Mouse (Mus musculus) neural tube, embryonic 13.5 days (tissue): ENCODE results near the gene Kif7. TPM values are rescaled to one million over a fixed set of nuclear protein-coding genes. Genes with fewer than 3 reads are reported as not detected.
A peak's percentile ranks its signal among the peaks of the same experiment; 100 is the strongest.

Experiments
- ATAC-seq: fragments of 200-750 bp; cut with Nextera tagmentation; 2 replicates; pipeline ENCODE4 v1.8.0; 2017; ENCODE audit warnings: low read depth, mild to moderate bottlenecking, moderate TSS enrichment, moderate library complexity
- H3K27ac ChIP-seq: fragments of 300-500 bp; sonication (generic); replicated peaks from 2 replicates; pipeline ENCODE4 v1.5.1; 2015; ENCODE audit warnings: moderate library complexity, mild to moderate bottlenecking, inconsistent platforms
- H3K27me3 ChIP-seq: fragments of 300-500 bp; sonication (generic); 2 replicates; pipeline ENCODE4 v1.6.1; 2015; ENCODE audit warnings: mild to moderate bottlenecking, inconsistent platforms
- H3K36me3 ChIP-seq: fragments of 300-500 bp; sonication (generic); 2 replicates; pipeline ENCODE4 v1.6.1; 2015; ENCODE audit warnings: mild to moderate bottlenecking, inconsistent platforms
- H3K4me1 ChIP-seq: fragments of 300-500 bp; sonication (generic); replicated peaks from 2 replicates; pipeline ENCODE4 v1.6.1; 2015; ENCODE audit warnings: inconsistent platforms
- H3K4me2 ChIP-seq: fragments of 300-500 bp; sonication (generic); 2 replicates; pipeline ENCODE4 v1.6.1; 2015; ENCODE audit warnings: inconsistent platforms, mild to moderate bottlenecking, moderate library complexity
- H3K4me3 ChIP-seq: fragments of 300-500 bp; sonication (generic); 2 replicates; pipeline ENCODE4 v1.5.1; 2015; ENCODE audit warnings: mild to moderate bottlenecking, inconsistent platforms
- H3K9ac ChIP-seq: fragments of 300-500 bp; sonication (generic); 2 replicates; pipeline ENCODE4 v1.6.1; 2015; ENCODE audit warnings: moderate library complexity, mild to moderate bottlenecking, inconsistent platforms
- H3K9me3 ChIP-seq: fragments of 300-500 bp; sonication (generic); 2 replicates; pipeline ENCODE4 v1.6.1; 2016; ENCODE audit warnings: inconsistent platforms
- WGBS: fragments of 180-500 bp; shearing (Covaris S2); methylation state at CpG from one replicate; pipeline ENCODE4 v1.1.7; 2015; 5-methylcytosine and 5-hydroxymethylcytosine counted together
- polyA plus RNA-seq: library from polyadenylated mRNA; unstranded; fragments of >200 nt; fragmentation: Nextera tagmentation; extraction: Ambion mirVana; gene quantifications from 2 replicates; pipeline ENCODE4 v1.2.1, GENCODE M21; 2015

The Kif7 gene
- 1.7 and 2.1 TPM in 2 replicates for polyA plus RNA-seq

DNA sequence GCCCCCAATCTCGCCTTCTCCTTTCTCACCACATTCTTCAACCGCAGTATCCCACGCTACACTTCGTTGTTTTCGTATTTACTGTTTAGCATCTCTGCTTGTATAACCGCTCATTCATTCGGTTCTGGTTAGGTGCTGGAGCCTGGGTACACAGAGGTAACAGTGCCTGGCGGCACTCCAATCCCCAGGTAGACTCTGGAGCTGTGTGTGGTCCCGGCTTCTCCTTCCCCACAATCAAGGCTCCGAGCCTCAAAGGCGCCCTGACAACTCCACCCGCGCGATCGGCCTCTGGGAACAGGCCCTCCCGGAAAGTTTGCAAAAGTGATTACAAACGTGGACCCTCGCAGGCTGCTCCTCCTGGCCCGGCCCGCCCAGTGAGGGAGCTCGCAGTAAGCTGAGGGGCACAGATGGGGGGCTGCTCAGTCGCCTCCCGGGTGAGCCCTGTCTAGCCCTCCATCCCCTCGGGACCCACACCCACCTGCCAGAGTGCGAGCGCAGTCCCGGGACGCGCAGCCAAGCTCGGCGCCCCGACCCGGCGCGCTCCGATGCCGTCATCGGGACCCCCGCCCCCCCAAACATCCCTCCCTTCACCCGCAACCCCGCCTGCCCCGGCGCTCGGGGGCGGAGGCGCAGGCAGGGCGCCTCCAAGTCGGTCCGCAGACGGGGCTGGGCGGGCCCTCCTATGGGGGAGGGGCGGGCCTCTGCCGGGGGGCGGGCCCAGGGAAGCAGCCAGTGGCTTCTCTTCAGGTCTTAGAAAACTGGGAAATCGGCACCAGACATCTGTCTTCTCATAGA lies at the start of gene Kif7:
TSS of gene Kif7 (minus strand) at position 534 of the 795 bp plus-strand sequence.
- 1% methylated on average over 54 of the region's 55 CpGs for WGBS
- H3K27ac ChIP-seq, result no peak within 1 kb of the TSS
- peak; percentile 80 for ATAC-seq
- no peaks in the 10 kb centered on the region for H3K9me3 ChIP-seq
- 0 out of 2 replicates have a peak, but pooled peaks cover 10% of the 10 kb centered on the region for H3K27me3 ChIP-seq
- H3K9ac ChIP-seq, result peak within 1 kb of the TSS; percentile 70
- H3K36me3 ChIP-seq, result no peaks in the 10 kb centered on the region
- peak within 1 kb of the TSS; percentile 56 for H3K4me3 ChIP-seq
- H3K4me1 ChIP-seq, result peaks cover 27% of the 10 kb centered on the region
- peak within 1 kb of the TSS; percentile 79 for H3K4me2 ChIP-seq

GRCm38 (mm10) chr7:79762106-79762505 lies 46.6 kb upstream of the Kif7 start:
- no peaks in the 10 kb centered on the region for H3K4me1 ChIP-seq
- no peak overlapping the region for H3K4me3 ChIP-seq
- H3K9ac ChIP-seq, result no peak overlapping the region
- no peaks in the 10 kb centered on the region for H3K9me3 ChIP-seq
- WGBS, result 79% methylated on average over 8 of the region's 8 CpGs
- H3K4me2 ChIP-seq, result no peak overlapping the region
- no peak for ATAC-seq
- no peaks in the 10 kb centered on the region for H3K27me3 ChIP-seq
- H3K27ac ChIP-seq, result no peak overlapping the region
- no peaks in the 10 kb centered on the region for H3K36me3 ChIP-seq

- H3K27ac ChIP-seq, result no peak overlapping the region
- H3K4me3 ChIP-seq, result no peak overlapping the region
- no peak overlapping the region for H3K9ac ChIP-seq
- no peaks in the 10 kb centered on the region for H3K4me1 ChIP-seq
- 79% methylated on average over 5 of the region's 5 CpGs for WGBS
- no peak for ATAC-seq
- no peak overlapping the region for H3K4me2 ChIP-seq
- no peaks in the 10 kb centered on the region for H3K36me3 ChIP-seq
- no peaks in the 10 kb centered on the region for H3K27me3 ChIP-seq
- no peaks in the 10 kb centered on the region for H3K9me3 ChIP-seq
These were observed 45.8 kb upstream of the Kif7 start for GRCm38 (mm10) chr7:79761124-79761876.

GRCm38 (mm10) chr7:79759766-79760165 lies 44.2 kb upstream of the Kif7 start:
- no peak overlapping the region for H3K4me2 ChIP-seq
- H3K27me3 ChIP-seq, result no peaks in the 10 kb centered on the region
- no peaks in the 10 kb centered on the region for H3K36me3 ChIP-seq
- no peak overlapping the region for H3K27ac ChIP-seq
- no peak overlapping the region for H3K4me3 ChIP-seq
- ATAC-seq, result no peak
- H3K9ac ChIP-seq, result no peak overlapping the region
- H3K9me3 ChIP-seq, result no peaks in the 10 kb centered on the region
- no peaks in the 10 kb centered on the region for H3K4me1 ChIP-seq

- no peak overlapping the region for H3K4me3 ChIP-seq
- no peak overlapping the region for H3K4me2 ChIP-seq
- H3K4me1 ChIP-seq, result no peaks in the 10 kb centered on the region
- H3K27me3 ChIP-seq, result no peaks in the 10 kb centered on the region
- WGBS, result 79% methylated on average over 6 of the region's 6 CpGs
- no peaks in the 10 kb centered on the region for H3K36me3 ChIP-seq
- H3K9ac ChIP-seq, result no peak overlapping the region
- ATAC-seq, result no peak
- no peaks in the 10 kb centered on the region for H3K9me3 ChIP-seq
- H3K27ac ChIP-seq, result no peak overlapping the region
These were observed 42.7 kb upstream of the Kif7 start for GRCm38 (mm10) chr7:79758176-79758575.

- no peak overlapping the region for H3K4me3 ChIP-seq
- H3K27me3 ChIP-seq, result no peaks in the 10 kb centered on the region
- no peaks in the 10 kb centered on the region for H3K9me3 ChIP-seq
- no peak overlapping the region for H3K27ac ChIP-seq
- ATAC-seq, result no peak
- WGBS, result 55% methylated on average over 2 of the region's 2 CpGs
- no peaks in the 10 kb centered on the region for H3K4me1 ChIP-seq
- no peak overlapping the region for H3K9ac ChIP-seq
- no peak overlapping the region for H3K4me2 ChIP-seq
- H3K36me3 ChIP-seq, result no peaks in the 10 kb centered on the region
These were observed 40.8 kb upstream of the Kif7 start for GRCm38 (mm10) chr7:79756334-79756733.

DNA sequence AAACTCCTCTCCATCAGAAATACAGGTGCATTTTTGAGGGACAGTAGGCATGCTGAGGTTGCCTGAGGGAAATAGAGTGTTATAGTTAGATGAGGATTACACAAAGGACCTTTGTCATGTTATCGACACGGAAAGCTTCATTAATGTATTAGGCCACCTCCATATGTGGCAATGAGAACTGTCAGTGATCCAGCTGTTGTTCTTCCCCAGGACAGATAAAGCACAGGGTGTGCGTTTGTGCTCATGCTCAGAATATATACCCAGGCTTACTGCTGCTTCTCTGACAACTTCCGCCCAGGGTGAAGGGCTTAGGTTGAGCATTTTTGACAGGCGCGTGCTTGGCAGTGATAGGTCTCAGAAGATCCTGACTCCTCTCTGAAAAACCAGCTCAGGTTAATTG lies 34.0 kb upstream of the Kif7 start:
- no peaks in the 10 kb centered on the region for H3K9me3 ChIP-seq
- no peak overlapping the region for H3K27ac ChIP-seq
- no peak for ATAC-seq
- H3K27me3 ChIP-seq, result no peaks in the 10 kb centered on the region; the same call in 1 of the 2 replicates
- H3K4me3 ChIP-seq, result no peak overlapping the region
- H3K36me3 ChIP-seq, result no peaks in the 10 kb centered on the region
- WGBS, result 91% methylated on average over 6 of the region's 6 CpGs
- no peak overlapping the region for H3K9ac ChIP-seq
- H3K4me2 ChIP-seq, result no peak overlapping the region
- no peaks in the 10 kb centered on the region for H3K4me1 ChIP-seq

- Histone ChIP-seq H3K9me3 (no peaks in the 10 kb centered on the region), H3K27me3 (no peaks in the 10 kb centered on the region; the same call in 1 of the 2 replicates), H3K4me3 (no peak overlapping the region), H3K27ac (no peak overlapping the region), H3K4me1 (peaks cover 9% of the 10 kb centered on the region), H3K4me2 (no peak overlapping the region), H3K9ac (no peak overlapping the region), H3K36me3 (no peaks in the 10 kb centered on the region)
- 80% methylated on average over 6 of the region's 6 CpGs for WGBS
- ATAC-seq, result no peak
These were observed 32.1 kb upstream of the Kif7 start for GRCm38 (mm10) chr7:79747659-79748058.

GRCm38 (mm10) chr7:79744585-79744984 lies 29.1 kb upstream of the Kif7 start:
- peaks cover 9% of the 10 kb centered on the region for H3K4me1 ChIP-seq
- H3K27me3 ChIP-seq, result no peaks in the 10 kb centered on the region; the same call in 1 of the 2 replicates
- H3K36me3 ChIP-seq, result no peaks in the 10 kb centered on the region
- H3K27ac ChIP-seq, result no peak overlapping the region
- WGBS, result 86% methylated on average over 5 of the region's 5 CpGs
- no peak for ATAC-seq
- no peaks in the 10 kb centered on the region for H3K9me3 ChIP-seq
- H3K4me3 ChIP-seq, result no peak overlapping the region
- H3K9ac ChIP-seq, result no peak overlapping the region
- no peak overlapping the region for H3K4me2 ChIP-seq

DNA sequence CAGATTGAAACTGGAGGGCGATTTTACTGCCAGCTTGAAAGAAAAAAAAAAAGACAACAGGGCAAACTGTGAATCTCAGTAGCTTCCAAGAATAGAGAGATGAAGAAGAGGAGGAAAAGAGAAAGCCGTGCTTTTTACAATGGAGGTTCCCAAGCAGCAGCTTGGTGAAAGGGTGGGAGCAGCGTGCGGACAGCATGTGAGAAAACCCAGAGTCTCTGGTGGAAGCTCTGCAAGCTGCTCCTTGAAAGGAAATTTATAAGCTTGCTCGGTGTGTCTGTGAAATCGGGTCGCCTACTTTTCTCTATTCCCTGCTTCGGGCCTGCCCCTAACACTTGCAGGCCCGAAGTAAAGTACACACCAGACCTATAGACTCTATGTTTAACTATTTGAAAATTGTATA lies 28.5 kb upstream of the Kif7 start:
- Histone ChIP-seq H3K4me2 (no peak overlapping the region), H3K27ac (no peak overlapping the region), H3K27me3 (no peaks in the 10 kb centered on the region; the same call in 1 of the 2 replicates), H3K9me3 (no peaks in the 10 kb centered on the region), H3K4me1 (peaks cover 9% of the 10 kb centered on the region), H3K36me3 (no peaks in the 10 kb centered on the region), H3K9ac (no peak overlapping the region), H3K4me3 (no peak overlapping the region)
- WGBS, result 90% methylated on average over 9 of the region's 9 CpGs
- ATAC-seq, result no peak

- peak within 1 kb of the TSS; percentile 65 for H3K4me3 ChIP-seq
- peak within 1 kb of the TSS; percentile 93 for H3K4me2 ChIP-seq
- peak; percentile 94 for ATAC-seq
- WGBS, result 3% methylated on average over 46 of the region's 46 CpGs
- H3K27me3 ChIP-seq, result no peaks in the 10 kb centered on the region; the same call in 1 of the 2 replicates
- H3K9me3 ChIP-seq, result no peaks in the 10 kb centered on the region
- H3K27ac ChIP-seq, result no peak within 1 kb of the TSS
- no peaks in the 10 kb centered on the region for H3K36me3 ChIP-seq
- peak within 1 kb of the TSS; percentile 72 for H3K9ac ChIP-seq
- peaks cover 9% of the 10 kb centered on the region for H3K4me1 ChIP-seq
These were observed 27.4 kb upstream of the Kif7 start, which contains the start of the genes Pex11a and Wdr93 for GRCm38 (mm10) chr7:79742659-79743536. Gene Pex11a, minus strand, starts transcription at chr7:79743131. Gene Wdr93, plus strand, starts transcription at chr7:79743163.
